Mouse (Mus musculus): Measurements from ENCODE around the gene Npc1l1. TPM values are rescaled to one million over a fixed set of nuclear protein-coding genes. Genes with fewer than 3 reads are reported as not detected.

Gene Npc1l1
- polyA plus RNA-seq, 1 experiment = 0.45 TPM

DNA sequence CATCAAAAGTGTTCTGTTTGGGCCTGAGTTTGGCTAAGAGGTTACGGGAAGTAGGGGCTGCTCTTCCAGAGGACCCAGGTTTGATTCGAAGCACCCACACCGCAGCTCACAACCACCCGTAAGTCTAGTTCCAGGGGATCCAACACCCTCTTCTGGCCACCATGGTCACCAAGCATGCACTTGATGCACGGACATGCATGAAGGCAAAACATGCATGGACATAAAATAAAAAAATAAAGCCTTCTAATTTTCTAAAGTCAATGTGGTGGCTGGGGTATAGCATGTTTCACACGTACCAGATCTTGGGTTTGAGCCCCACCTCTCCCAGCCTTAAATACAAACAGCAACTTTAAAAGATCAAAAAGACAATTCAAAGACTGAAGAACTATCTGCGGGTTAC is 65.2 kb downstream of the Npc1l1 start:
- Histone ChIP-seq H3K27ac (ENCODE audit: insufficient read depth, low read length) (no peak overlapping the region), H3K4me1 (ENCODE audit: control insufficient read depth, insufficient read depth, low read length) (peaks cover 4% of the 10 kb centered on the region), H3K9ac (ENCODE audit: low read depth, poor library complexity, severe bottlenecking) (no peak overlapping the region), H3K4me3 (ENCODE audit: low read depth, low read length) (no peak overlapping the region), H3K27me3 (ENCODE audit: control insufficient read depth, insufficient read depth, low read length, poor library complexity, severe bottlenecking) (no peaks in the 10 kb centered on the region), H3K9me3 (replicated peaks; ENCODE audit: control insufficient read depth, insufficient read depth, low read length, poor library complexity, severe bottlenecking) (no peaks in the 10 kb centered on the region), H3K36me3 (ENCODE audit: control insufficient read depth, insufficient read depth, low read length, poor library complexity, severe bottlenecking) (no peaks in the 10 kb centered on the region)
- TF ChIP-seq POLR2A (IDR thresholded peaks at IDR 0.05; ENCODE audit: insufficient read depth, low read length) = no peak
- no peak for TF ChIP-seq CTCF (IDR thresholded peaks at IDR 0.05; ENCODE audit: low read depth, low read length)
- TF ChIP-seq EP300 (IDR thresholded peaks at IDR 0.05; ENCODE audit: insufficient read depth, low read depth, low read length) = no peak

- H3K27ac ChIP-seq (ENCODE audit: insufficient read depth, low read length) = no peak overlapping the region
- no peak overlapping the region for H3K4me3 ChIP-seq (ENCODE audit: low read depth, low read length)
- TF ChIP-seq CTCF (IDR thresholded peaks at IDR 0.05; ENCODE audit: low read depth, low read length) (no peak), EP300 (IDR thresholded peaks at IDR 0.05; ENCODE audit: insufficient read depth, low read depth, low read length) (no peak), POLR2A (IDR thresholded peaks at IDR 0.05; ENCODE audit: insufficient read depth, low read length) (no peak)
These were observed 66.2 kb downstream of the Npc1l1 start for GRCm38 (mm10) chr11:6163706-6164105.

GRCm38 (mm10) chr11:6163062-6163461 is 66.9 kb downstream of the Npc1l1 start:
- Histone ChIP-seq H3K4me1 (ENCODE audit: control insufficient read depth, insufficient read depth, low read length) (peaks cover 4% of the 10 kb centered on the region), H3K9ac (ENCODE audit: low read depth, poor library complexity, severe bottlenecking) (no peak overlapping the region), H3K4me3 (ENCODE audit: low read depth, low read length) (no peak overlapping the region), H3K36me3 (ENCODE audit: control insufficient read depth, insufficient read depth, low read length, poor library complexity, severe bottlenecking) (no peaks in the 10 kb centered on the region), H3K27ac (ENCODE audit: insufficient read depth, low read length) (no peak overlapping the region), H3K9me3 (replicated peaks; ENCODE audit: control insufficient read depth, insufficient read depth, low read length, poor library complexity, severe bottlenecking) (no peaks in the 10 kb centered on the region), H3K27me3 (ENCODE audit: control insufficient read depth, insufficient read depth, low read length, poor library complexity, severe bottlenecking) (no peaks in the 10 kb centered on the region)
- TF ChIP-seq CTCF (IDR thresholded peaks at IDR 0.05; ENCODE audit: low read depth, low read length) = no peak
- TF ChIP-seq POLR2A (IDR thresholded peaks at IDR 0.05; ENCODE audit: insufficient read depth, low read length) = no peak
- no peak for TF ChIP-seq EP300 (IDR thresholded peaks at IDR 0.05; ENCODE audit: insufficient read depth, low read depth, low read length)

More at GRCm38 (mm10) chr11:6163706-6164105, 66.2 kb downstream of the Npc1l1 start:
- H3K36me3 ChIP-seq (ENCODE audit: control insufficient read depth, insufficient read depth, low read length, poor library complexity, severe bottlenecking) = no peaks in the 10 kb centered on the region
- H3K27me3 ChIP-seq (ENCODE audit: control insufficient read depth, insufficient read depth, low read length, poor library complexity, severe bottlenecking) = no peaks in the 10 kb centered on the region
- no peak overlapping the region for H3K9ac ChIP-seq (ENCODE audit: low read depth, poor library complexity, severe bottlenecking)
- no peaks in the 10 kb centered on the region for H3K9me3 ChIP-seq (replicated peaks; ENCODE audit: control insufficient read depth, insufficient read depth, low read length, poor library complexity, severe bottlenecking)
- H3K4me1 ChIP-seq (ENCODE audit: control insufficient read depth, insufficient read depth, low read length) = peaks cover 4% of the 10 kb centered on the region

DNA sequence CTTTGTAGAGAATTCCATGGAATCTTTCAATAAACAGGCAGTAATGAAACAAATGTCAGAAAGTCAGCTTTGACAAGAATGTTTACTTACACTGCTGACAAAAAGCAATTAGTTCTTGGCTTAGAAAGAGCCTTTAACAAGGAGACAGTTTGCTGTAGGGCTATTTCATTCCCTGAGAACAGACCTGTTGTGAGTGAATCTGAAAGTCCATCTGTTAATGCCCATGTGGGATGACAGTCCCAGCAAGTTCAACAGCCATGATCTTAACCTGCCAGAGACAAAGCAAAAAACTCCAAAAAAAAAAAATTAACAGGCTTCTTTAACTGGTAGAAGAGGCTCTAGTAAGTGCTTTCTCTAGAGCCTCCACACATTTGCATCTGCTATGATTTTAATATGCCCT is 68.4 kb downstream of the Npc1l1 start:
- Histone ChIP-seq H3K27ac (ENCODE audit: insufficient read depth, low read length) (no peak overlapping the region), H3K9me3 (replicated peaks; ENCODE audit: control insufficient read depth, insufficient read depth, low read length, poor library complexity, severe bottlenecking) (no peaks in the 10 kb centered on the region), H3K9ac (ENCODE audit: low read depth, poor library complexity, severe bottlenecking) (no peak overlapping the region), H3K4me3 (ENCODE audit: low read depth, low read length) (no peak overlapping the region), H3K27me3 (ENCODE audit: control insufficient read depth, insufficient read depth, low read length, poor library complexity, severe bottlenecking) (no peaks in the 10 kb centered on the region), H3K36me3 (ENCODE audit: control insufficient read depth, insufficient read depth, low read length, poor library complexity, severe bottlenecking) (no peaks in the 10 kb centered on the region), H3K4me1 (ENCODE audit: control insufficient read depth, insufficient read depth, low read length) (peaks cover 2% of the 10 kb centered on the region)
- TF ChIP-seq POLR2A (IDR thresholded peaks at IDR 0.05; ENCODE audit: insufficient read depth, low read length) (no peak), CTCF (IDR thresholded peaks at IDR 0.05; ENCODE audit: low read depth, low read length) (no peak), EP300 (IDR thresholded peaks at IDR 0.05; ENCODE audit: insufficient read depth, low read depth, low read length) (no peak)

Other genes starting within 250 kb of the Npc1l1 start
- 8.9 and 12.8 TPM in 2 replicates for gene Camk2b, start 163.8 kb downstream of the Npc1l1 start, polyA plus RNA-seq (2011; ENCODE audit: insufficient read depth, insufficient read length, low read depth, missing spikeins)
- gene A730071L15Rik, start 30.1 kb downstream of the Npc1l1 start, polyA plus RNA-seq (2011; ENCODE audit: insufficient read depth, insufficient read length, low read depth, missing spikeins) = 0.41 and 0.49 TPM in 2 replicates
- 77.6 and 78.2 TPM in 2 replicates for gene Nudcd3, start 29.7 kb downstream of the Npc1l1 start, polyA plus RNA-seq (2011; ENCODE audit: insufficient read depth, insufficient read length, low read depth, missing spikeins)
- 60.4 and 62.7 TPM in 2 replicates for gene Ddx56, start 37.6 kb upstream of the Npc1l1 start, polyA plus RNA-seq (2011; ENCODE audit: insufficient read depth, insufficient read length, low read depth, missing spikeins)
- 38.5 and 41.5 TPM in 2 replicates for gene Tmed4, start 44.7 kb upstream of the Npc1l1 start, polyA plus RNA-seq (2011; ENCODE audit: insufficient read depth, insufficient read length, low read depth, missing spikeins)
- 75.7 and 77.6 TPM in 2 replicates for gene Ogdh, start 61.5 kb upstream of the Npc1l1 start, polyA plus RNA-seq (2011; ENCODE audit: insufficient read depth, insufficient read length, low read depth, missing spikeins)
- gene Zmiz2, start 158.9 kb upstream of the Npc1l1 start, polyA plus RNA-seq (2011; ENCODE audit: insufficient read depth, insufficient read length, low read depth, missing spikeins) = 51.5 and 59.4 TPM in 2 replicates
- gene Ppia, start 185.3 kb upstream of the Npc1l1 start, polyA plus RNA-seq (2011; ENCODE audit: insufficient read depth, insufficient read length, low read depth, missing spikeins) = 2,132 and 2,301 TPM in 2 replicates
- 200 and 218 TPM in 2 replicates for gene H2afv, start 214.3 kb upstream of the Npc1l1 start, polyA plus RNA-seq (2011; ENCODE audit: insufficient read depth, insufficient read length, low read depth, missing spikeins)
- 49.8 and 52.0 TPM in 2 replicates for gene Purb, start 245.8 kb upstream of the Npc1l1 start, polyA plus RNA-seq (2011; ENCODE audit: insufficient read depth, insufficient read length, low read depth, missing spikeins)